Mouse (Mus musculus) heart, adult 2 months (tissue): ENCODE results near the gene Tec. TPM values are rescaled to one million over a fixed set of nuclear protein-coding genes. Genes with fewer than 3 reads are reported as not detected.

Source experiments
- DNase-seq, 2 experiments: peaks; one replicate each; pipeline ENCODE4 v3.0.0; 2021
- H3K27ac ChIP-seq: fragments of 200-600 bp; 2 replicates; pipeline ENCODE4 v1.8.1; 2022
- H3K27me3 ChIP-seq: fragments of 200-500 bp; 2 replicates; pipeline ENCODE4 v1.6.1; 2012; ENCODE audit warnings: mild to moderate bottlenecking, low read length, inconsistent platforms, mixed read lengths; ENCODE audit not compliant: control insufficient read depth, insufficient read depth
- H3K36me3 ChIP-seq: fragments of 200-500 bp; 2 replicates; pipeline ENCODE4 v1.6.1; 2012; ENCODE audit warnings: low read length, inconsistent platforms; ENCODE audit not compliant: control insufficient read depth, insufficient read depth
- H3K4me1 ChIP-seq: fragments of 200-500 bp; 2 replicates; pipeline ENCODE4 v1.6.1; 2011; ENCODE audit warnings: low read length; ENCODE audit not compliant: control insufficient read depth, insufficient read depth
- H3K4me3 ChIP-seq: fragments of 200-600 bp; 2 replicates; pipeline ENCODE4 v1.8.1; 2022
- H3K79me2 ChIP-seq: fragments of 200-500 bp; replicated peaks from 2 replicates; pipeline ENCODE4 v1.6.1; 2012; ENCODE audit warnings: mild to moderate bottlenecking, inconsistent platforms, low read length, moderate library complexity, mixed read lengths; ENCODE audit not compliant: control insufficient read depth, insufficient read depth
- H3K9ac ChIP-seq: fragments of 200-500 bp; 2 replicates; pipeline ENCODE4 v1.6.1; 2012; ENCODE audit warnings: low read depth, mild to moderate bottlenecking, control low read depth, inconsistent platforms, low read length, mixed read lengths
- CTCF ChIP-seq: fragments of 200-600 bp; IDR thresholded peaks from 2 replicates; pipeline ENCODE4 v1.8.1; 2022; ENCODE audit warnings: antibody characterized with exemption, mild to moderate bottlenecking, moderate library complexity
- EP300 ChIP-seq: fragments of 200-500 bp; IDR thresholded peaks from 2 replicates; pipeline ENCODE4 v1.6.1; 2011; ENCODE audit warnings: low read depth, low read length, control low read depth; ENCODE audit not compliant: insufficient read depth
- POLR2A ChIP-seq: fragments of 200-500 bp; IDR thresholded peaks from 2 replicates; pipeline ENCODE4 v1.6.1; 2011; ENCODE audit warnings: mild to moderate bottlenecking, low read depth, low read length, control low read depth; ENCODE audit not compliant: insufficient read depth
- WGBS: fragments of 180-500 bp; shearing (Covaris S2); methylation state at CpG from one replicate; pipeline ENCODE4 v1.1.7; 2018; 5-methylcytosine and 5-hydroxymethylcytosine counted together
- intact Hi-C: fragments of 180-260 bp; cut with DNase I; formaldehyde crosslinking; loops from one replicate; pipeline ENCODE4 v1.15.1; 2025
- polyA plus RNA-seq: library from polyadenylated mRNA; depleted of rRNA; stranded (reverse); fragments of >200 nt; gene quantifications from 2 replicates; pipeline ENCODE4 v1.2.3, GENCODE M21; 2012
- total RNA-seq, 2 experiments: library from RNA; stranded (reverse); gene quantifications; 2 replicates each; pipeline ENCODE4 v1.2.3; 2021

Gene Tec
- total and polyA plus RNA-seq, 3 experiments: 5.7 to 13.8 (median 12.8) TPM

- peak overlapping the region; percentile 82 for H3K27ac ChIP-seq
- intact Hi-C loops: loop anchor here (2.0 kb wide), 1 partner anchor 18 kb away; the partner anchor contains the start of gene Slain2
- no peak for TF ChIP-seq POLR2A
- TF ChIP-seq CTCF: no peak
- TF ChIP-seq EP300: peak; percentile 91
- DNase-seq: peak; percentile 48 to 73
- peaks cover 3% of the 10 kb centered on the region; the same call in 1 of the 2 replicates for H3K36me3 ChIP-seq
- H3K79me2 ChIP-seq: no peaks in the 10 kb centered on the region
- H3K4me3 ChIP-seq: no peak overlapping the region
- 12% methylated on average over 18 of the region's 18 CpGs for WGBS
- H3K9ac ChIP-seq: no peak overlapping the region
- H3K4me1 ChIP-seq: peaks cover 10% of the 10 kb centered on the region
- no peaks in the 10 kb centered on the region for H3K27me3 ChIP-seq
These were observed 28.4 kb upstream of the Tec start for GRCm38 (mm10) chr5:72896478-72897279.

- H3K4me3 ChIP-seq: no peak overlapping the region
- peaks cover 3% of the 10 kb centered on the region; the same call in 1 of the 2 replicates for H3K36me3 ChIP-seq
- WGBS: 64% methylated on average over 11 of the region's 11 CpGs
- intact Hi-C loops: no loop called here
- H3K4me1 ChIP-seq: peaks cover 9% of the 10 kb centered on the region
- DNase-seq: peak in 1 of 2 experiments; percentile 17
- H3K9ac ChIP-seq: no peak overlapping the region
- no peaks in the 10 kb centered on the region for H3K79me2 ChIP-seq
- peak overlapping the region; percentile 82 for H3K27ac ChIP-seq
- no peaks in the 10 kb centered on the region for H3K27me3 ChIP-seq
- TF ChIP-seq CTCF: no peak
- no peak for TF ChIP-seq POLR2A
- TF ChIP-seq EP300: no peak
These were observed 27.0 kb upstream of the Tec start for GRCm38 (mm10) chr5:72895261-72895660.

GRCm38 (mm10) chr5:72893987-72894386 lies 25.7 kb upstream of the Tec start:
- 63% methylated on average over 5 of the region's 5 CpGs for WGBS
- H3K27me3 ChIP-seq: no peaks in the 10 kb centered on the region
- no peak overlapping the region for H3K27ac ChIP-seq
- peaks cover 9% of the 10 kb centered on the region for H3K4me1 ChIP-seq
- intact Hi-C loops: loop anchor here (2.0 to 5.0 kb wide), 2 partner anchors 65 to 88 kb away; no protein-coding TSS in a partner anchor
- DNase-seq: peak in 1 of 2 experiments; percentile 25
- H3K9ac ChIP-seq: no peak overlapping the region
- no peak overlapping the region for H3K4me3 ChIP-seq
- H3K79me2 ChIP-seq: no peaks in the 10 kb centered on the region
- peaks cover 3% of the 10 kb centered on the region; the same call in 1 of the 2 replicates for H3K36me3 ChIP-seq
- TF ChIP-seq CTCF: peak; percentile 64
- no peak for TF ChIP-seq EP300
- no peak for TF ChIP-seq POLR2A

GRCm38 (mm10) chr5:72891534-72891933 lies 23.3 kb upstream of the Tec start:
- WGBS: under 1% methylated on average over 12 of the region's 12 CpGs
- intact Hi-C loops: loop anchor here (5.0 kb wide), 1 partner anchor 91 kb away; no protein-coding TSS in a partner anchor
- H3K27ac ChIP-seq: peak overlapping the region; percentile 47; the same call in 1 of the 2 replicates
- no peaks in the 10 kb centered on the region for H3K36me3 ChIP-seq
- H3K4me3 ChIP-seq: no peak overlapping the region
- peaks cover 4% of the 10 kb centered on the region for H3K4me1 ChIP-seq
- H3K9ac ChIP-seq: no peak overlapping the region
- H3K79me2 ChIP-seq: no peaks in the 10 kb centered on the region
- no peaks in the 10 kb centered on the region for H3K27me3 ChIP-seq
- peak; percentile 69 for DNase-seq
- TF ChIP-seq CTCF (peak; percentile 96), EP300 (peak; percentile 59; the same call in 1 of the 2 replicates), POLR2A (no peak)

GRCm38 (mm10) chr5:72888260-72888659 lies 20.0 kb upstream of the Tec start:
- Histone ChIP-seq H3K27ac (no peak overlapping the region), H3K79me2 (no peaks in the 10 kb centered on the region), H3K9ac (no peak overlapping the region), H3K36me3 (no peaks in the 10 kb centered on the region), H3K4me3 (no peak overlapping the region), H3K4me1 (no peaks in the 10 kb centered on the region), H3K27me3 (no peaks in the 10 kb centered on the region)
- WGBS: 93% methylated on average over 7 of the region's 7 CpGs
- intact Hi-C loops: loop anchor here (5.0 kb wide), 1 partner anchor 184 kb away; no protein-coding TSS in a partner anchor
- TF ChIP-seq EP300: no peak
- no peak for TF ChIP-seq CTCF
- no peak for TF ChIP-seq POLR2A
- no peak for DNase-seq
